ENCODE assay signal across 14 mouse cellular contexts in genomic region chr7:81656635-81657034, GRCm38 (mm10). TPM values are rescaled to one million over a fixed set of nuclear protein-coding genes. Genes with fewer than 3 reads are reported as not detected.
DNase-seq lines count a peak whose midpoint lies in the region; ATAC-seq and TF ChIP-seq lines count a peak whose summit lies in the region.
"Had no signal": no experiment of that assay in that cellular context is flagged by ENCODE, and none has a peak within 500 bp of the region (broad histone marks: within the 10 kb centered on the region; RNA-seq: fewer than 3 reads in every experiment).

No protein-coding gene starts in this region.

- H3K4me3 ChIP-seq in kidney, postnatal 0 days (replicated peaks; ENCODE audit: low read depth, low read length): no peak overlapping the region
- no peak overlapping the region for H3K4me3 ChIP-seq in kidney, embryonic 15.5 days (replicated peaks)
- no peak overlapping the region for H3K4me3 ChIP-seq in hindbrain, embryonic 13.5 days
- no peak overlapping the region for H3K4me3 ChIP-seq in neural tube, embryonic 12.5 days
- H3K4me3 ChIP-seq: embryonic facial prominence, embryonic 12.5 days; limb, embryonic 12.5 days had no signal

- no peaks in the 10 kb centered on the region for H3K27me3 ChIP-seq in kidney, postnatal 0 days (ENCODE audit: insufficient read depth, low read length)
- no peaks in the 10 kb centered on the region for H3K27me3 ChIP-seq in kidney, embryonic 15.5 days
- no peaks in the 10 kb centered on the region for H3K27me3 ChIP-seq in hindbrain, embryonic 13.5 days
- H3K27me3 ChIP-seq in neural tube, embryonic 12.5 days (replicated peaks): no peaks in the 10 kb centered on the region
- H3K27me3 ChIP-seq: embryonic facial prominence, embryonic 12.5 days; limb, embryonic 12.5 days had no signal

- 21% methylated on average over 8 of the region's 8 CpGs for WGBS in kidney, postnatal 0 days
- WGBS in kidney, embryonic 15.5 days: 19% methylated on average over 8 of the region's 8 CpGs
- 25% methylated on average over 8 of the region's 8 CpGs for WGBS in hindbrain, embryonic 13.5 days
- WGBS in neural tube, embryonic 12.5 days: 18% methylated on average over 8 of the region's 8 CpGs

- no peaks in the 10 kb centered on the region for H3K36me3 ChIP-seq in kidney, postnatal 0 days (ENCODE audit: insufficient read depth, low read length)
- no peaks in the 10 kb centered on the region for H3K36me3 ChIP-seq in kidney, embryonic 15.5 days
- H3K36me3 ChIP-seq in hindbrain, embryonic 13.5 days: no peaks in the 10 kb centered on the region
- H3K36me3 ChIP-seq in neural tube, embryonic 12.5 days: no peaks in the 10 kb centered on the region
- H3K36me3 ChIP-seq: embryonic facial prominence, embryonic 12.5 days; limb, embryonic 12.5 days had no signal

- H3K4me1 ChIP-seq in kidney, postnatal 0 days (replicated peaks; ENCODE audit: insufficient read depth, low read length): no peaks in the 10 kb centered on the region
- peaks cover 11% of the 10 kb centered on the region for H3K4me1 ChIP-seq in kidney, embryonic 15.5 days
- H3K4me1 ChIP-seq in hindbrain, embryonic 13.5 days (replicated peaks): peaks cover 53% of the 10 kb centered on the region
- peaks cover 39% of the 10 kb centered on the region for H3K4me1 ChIP-seq in neural tube, embryonic 12.5 days

- H3K4me2 ChIP-seq in kidney, postnatal 0 days (ENCODE audit: low read length): no peak overlapping the region
- no peak overlapping the region for H3K4me2 ChIP-seq in kidney, embryonic 15.5 days
- no peak overlapping the region for H3K4me2 ChIP-seq in hindbrain, embryonic 13.5 days
- H3K4me2 ChIP-seq in neural tube, embryonic 12.5 days (replicated peaks): no peak overlapping the region; the same call in 1 of the 2 replicates
- H3K4me2 ChIP-seq: embryonic facial prominence, embryonic 12.5 days; limb, embryonic 12.5 days had no signal

- DNase-seq in kidney, postnatal 0 days (ENCODE audit: low spot score): peak; percentile 19
- peak; percentile 35 for DNase-seq in embryo, embryonic 11.5 days (ENCODE audit: low read depth, low spot score)
- DNase-seq in adrenal gland, postnatal 4 days (ENCODE audit: low spot score in 2 of 2): no peak
- DNase-seq in cerebellum, adult 11 months: no peak
- DNase-seq: heart, adult 18-20 months; kidney, adult 9 months; liver, postnatal 0 days; right cerebral cortex, postnatal 25 days had no signal

- no peak for TF ChIP-seq CTCF in kidney, postnatal 0 days (IDR thresholded peaks at IDR 0.05; ENCODE audit: low read depth)

- H3K9me3 ChIP-seq in kidney, postnatal 0 days (replicated peaks; ENCODE audit: low read length): no peaks in the 10 kb centered on the region; the same call in 1 of the 2 replicates
- H3K9me3 ChIP-seq in kidney, embryonic 15.5 days (replicated peaks): no peaks in the 10 kb centered on the region
- H3K9me3 ChIP-seq in hindbrain, embryonic 13.5 days: no peaks in the 10 kb centered on the region
- H3K9me3 ChIP-seq in neural tube, embryonic 12.5 days: no peaks in the 10 kb centered on the region
- H3K9me3 ChIP-seq: embryonic facial prominence, embryonic 12.5 days; limb, embryonic 12.5 days had no signal

- ATAC-seq in kidney, postnatal 0 days (replicated peaks; ENCODE audit: low FRiP score, low read depth): no peak
- ATAC-seq in kidney, embryonic 15.5 days (replicated peaks; ENCODE audit: low FRiP score): no peak
- peak; percentile 55 for ATAC-seq in hindbrain, embryonic 13.5 days (ENCODE audit: low FRiP score)
- ATAC-seq in neural tube, embryonic 12.5 days (ENCODE audit: low FRiP score, low read depth): peak; percentile 71
- ATAC-seq: liver, postnatal 0 days had no signal

- H3K9ac ChIP-seq in kidney, postnatal 0 days (ENCODE audit: low read depth, low read length): no peak overlapping the region
- no peak overlapping the region for H3K9ac ChIP-seq in kidney, embryonic 15.5 days
- no peak overlapping the region for H3K9ac ChIP-seq in hindbrain, embryonic 13.5 days
- no peak overlapping the region for H3K9ac ChIP-seq in neural tube, embryonic 12.5 days
- H3K9ac ChIP-seq: embryonic facial prominence, embryonic 12.5 days; limb, embryonic 12.5 days; liver, postnatal 0 days had no signal

- H3K27ac ChIP-seq in kidney, postnatal 0 days: no peak overlapping the region
- no peak overlapping the region for H3K27ac ChIP-seq in kidney, embryonic 15.5 days
- H3K27ac ChIP-seq in hindbrain, embryonic 13.5 days: peak overlapping the region; percentile 80
- H3K27ac ChIP-seq in neural tube, embryonic 12.5 days: no peak overlapping the region
- H3K27ac ChIP-seq: embryonic facial prominence, embryonic 12.5 days; limb, embryonic 12.5 days had no signal

RNA-seq across cellular contexts. Expression of gene Homer2, which starts 50.7 kb away (rescaled TPM):
- 8.2 and 8.4 TPM in 2 replicates for polyA plus RNA-seq in kidney, postnatal 0 days (2015; fragmentation: Nextera tagmentation; extraction: Ambion mirVana)
- polyA plus RNA-seq in kidney, embryonic 15.5 days (2015; fragmentation: Nextera tagmentation; extraction: Ambion mirVana): 13.3 and 14.8 TPM in 2 replicates
- polyA plus RNA-seq in hindbrain, embryonic 13.5 days (2015; fragmentation: Nextera tagmentation; extraction: Ambion mirVana): 20.6 and 27.0 TPM in 2 replicates
- 21.9 and 24.7 TPM in 2 replicates for polyA plus RNA-seq in neural tube, embryonic 12.5 days (2016; fragmentation: Nextera tagmentation; extraction: Ambion mirVana)
- total RNA-seq in adrenal gland, postnatal 4 days (2021): 1 to 10 TPM; 5.0 to 9.1 TPM
- total RNA-seq: neutrophil, adult 5-6 weeks had no signal

Comparison
In these comparisons a context has a peak if more than half of its experiments do, and no peak if none do; other contexts are left out.
1. ATAC-seq: peak in hindbrain, embryonic 13.5 days (single experiment) and neural tube, embryonic 12.5 days (single experiment); none in kidney, postnatal 0 days (single experiment) and kidney, embryonic 15.5 days (single experiment).
2. DNase-seq: peak in kidney, postnatal 0 days (single experiment) and embryo, embryonic 11.5 days (single experiment); none in adrenal gland, postnatal 4 days (0 of 2) and cerebellum, adult 11 months (single experiment).